Mouse (Mus musculus): ENCODE data around the gene Mettl14. TPM values are rescaled to one million over a fixed set of nuclear protein-coding genes. Genes with fewer than 3 reads are reported as not detected.
"Not testable (repeated sequence)": the region's sequence is repeated elsewhere in the genome, so short reads cannot be mapped to it uniquely, and the experiment has no call there.

The Mettl14 gene
- polyA plus RNA-seq, 1 experiment from 2014 or later = 29.1 TPM

DNA sequence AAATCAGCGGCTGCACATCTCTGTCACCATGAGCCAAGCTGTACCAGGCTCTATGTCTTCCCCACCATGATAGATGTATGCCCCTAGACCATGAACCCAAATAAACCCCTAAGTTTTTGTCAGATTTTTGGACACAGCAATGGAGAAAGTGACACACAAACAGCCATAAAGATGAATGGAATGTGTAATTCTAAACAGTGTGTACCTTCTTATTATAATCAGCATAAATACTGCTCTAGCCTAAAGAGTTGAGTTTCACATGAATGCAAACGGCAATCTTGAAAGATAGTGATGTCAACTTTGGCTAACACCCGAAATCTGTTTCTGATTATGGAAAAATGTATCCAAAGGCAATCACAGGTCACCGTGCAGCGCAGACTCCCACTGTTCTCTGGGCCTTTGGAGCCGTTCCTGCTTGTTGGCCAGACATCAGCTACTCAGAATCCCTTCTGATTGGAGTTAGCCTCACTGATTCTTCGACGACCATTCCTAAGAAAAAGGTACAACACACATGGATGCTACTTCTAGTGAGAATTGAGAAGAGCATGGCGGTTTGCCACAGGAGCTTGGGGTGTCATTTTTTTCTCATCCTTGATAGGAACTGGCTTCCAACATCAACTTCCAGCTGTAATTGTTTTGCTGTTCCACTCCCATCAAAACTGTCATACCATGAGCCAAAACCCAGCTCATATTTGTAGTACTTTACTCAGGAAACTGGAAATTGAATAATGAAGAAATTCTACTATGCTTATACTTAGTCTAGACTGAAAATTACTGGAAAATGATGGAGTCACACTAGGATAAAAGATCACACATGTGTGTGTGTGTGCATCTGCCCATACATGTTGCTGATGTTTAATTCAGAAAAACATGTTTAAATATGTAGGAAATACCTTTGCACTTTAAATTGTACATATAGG lies 11.9 kb upstream of the Mettl14 start:
- Histone ChIP-seq H3K9me3 (ENCODE audit: control insufficient read depth, low read length) (no peaks in the 10 kb centered on the region), H3K4me2 (ENCODE audit: low read length) (no peak overlapping the region), H3K36me3 (ENCODE audit: control insufficient read depth, insufficient read depth) (no peaks in the 10 kb centered on the region), H3K4me1 (replicated peaks; ENCODE audit: control insufficient read depth, insufficient read depth, low read length) (no peaks in the 10 kb centered on the region), H3K4me3 (replicated peaks; ENCODE audit: low read length) (no peak overlapping the region), H3K27ac (ENCODE audit: low read length) (no peak overlapping the region), H3K9ac (replicated peaks; ENCODE audit: low read depth, low read length) (no peak overlapping the region), H3K27me3 (replicated peaks; ENCODE audit: control insufficient read depth, insufficient read depth, low read length) (no peaks in the 10 kb centered on the region)
- ATAC-seq = no peak
- WGBS = 87% methylated on average over 9 of the region's 9 CpGs

DNA sequence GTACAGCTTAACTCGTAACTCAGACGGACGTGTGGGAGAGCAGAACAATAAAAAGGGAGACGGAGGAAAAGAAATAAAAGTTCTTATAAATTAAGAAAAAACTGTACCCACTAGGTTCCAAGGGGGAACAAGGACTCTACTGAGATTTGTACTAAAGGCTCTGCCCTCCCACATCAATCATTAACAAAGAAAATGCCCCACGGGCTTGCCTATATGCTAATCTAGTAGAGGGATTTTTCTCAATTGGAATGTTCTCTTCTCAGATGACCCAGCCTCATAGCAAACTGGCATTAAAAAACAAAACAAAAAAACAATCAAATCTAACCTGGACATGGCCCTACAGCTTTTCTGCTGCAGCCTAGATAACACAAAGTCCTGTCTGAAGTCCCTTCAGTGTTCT lies 9.7 kb upstream of the Mettl14 start:
- no peak overlapping the region for H3K4me2 ChIP-seq (ENCODE audit: low read length)
- H3K36me3 ChIP-seq (ENCODE audit: control insufficient read depth, insufficient read depth) = no peaks in the 10 kb centered on the region
- 66% methylated on average over 5 of the region's 5 CpGs for WGBS
- H3K9ac ChIP-seq (replicated peaks; ENCODE audit: low read depth, low read length) = no peak overlapping the region
- no peaks in the 10 kb centered on the region for H3K9me3 ChIP-seq (ENCODE audit: control insufficient read depth, low read length)
- no peak overlapping the region for H3K27ac ChIP-seq (ENCODE audit: low read length)
- H3K4me3 ChIP-seq (replicated peaks; ENCODE audit: low read length) = no peak overlapping the region
- no peaks in the 10 kb centered on the region for H3K4me1 ChIP-seq (replicated peaks; ENCODE audit: control insufficient read depth, insufficient read depth, low read length)
- no peak for ATAC-seq
- no peaks in the 10 kb centered on the region for H3K27me3 ChIP-seq (replicated peaks; ENCODE audit: control insufficient read depth, insufficient read depth, low read length)

DNA sequence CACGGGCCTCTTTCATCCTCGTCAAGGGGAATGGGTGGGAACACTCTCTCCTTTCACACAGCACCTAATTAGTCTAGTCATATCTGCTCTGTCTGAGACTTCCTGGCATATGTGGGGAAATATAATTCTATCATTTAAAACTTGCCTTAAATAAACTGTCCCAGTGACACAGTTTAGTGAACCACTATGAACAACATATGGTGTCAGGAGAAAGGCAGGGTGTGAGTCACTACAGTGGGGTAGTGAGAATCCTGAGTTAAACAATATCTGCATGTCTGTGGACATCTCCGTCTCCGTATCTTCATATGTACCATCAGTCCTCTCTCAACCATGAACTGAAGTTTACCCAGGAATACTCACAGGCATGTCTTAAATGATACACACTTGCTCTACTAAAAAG lies 5.3 kb upstream of the Mettl14 start:
- WGBS = 67% methylated on average over 4 of the region's 4 CpGs
- H3K36me3 ChIP-seq (ENCODE audit: control insufficient read depth, insufficient read depth) = no peaks in the 10 kb centered on the region
- no peak overlapping the region for H3K4me2 ChIP-seq (ENCODE audit: low read length)
- H3K9me3 ChIP-seq (ENCODE audit: control insufficient read depth, low read length) = no peaks in the 10 kb centered on the region
- no peak for ATAC-seq
- no peaks in the 10 kb centered on the region for H3K27me3 ChIP-seq (replicated peaks; ENCODE audit: control insufficient read depth, insufficient read depth, low read length)
- no peaks in the 10 kb centered on the region for H3K4me1 ChIP-seq (replicated peaks; ENCODE audit: control insufficient read depth, insufficient read depth, low read length)
- no peak overlapping the region for H3K9ac ChIP-seq (replicated peaks; ENCODE audit: low read depth, low read length)
- no peak overlapping the region for H3K27ac ChIP-seq (ENCODE audit: low read length)
- H3K4me3 ChIP-seq (replicated peaks; ENCODE audit: low read length) = no peak overlapping the region

DNA sequence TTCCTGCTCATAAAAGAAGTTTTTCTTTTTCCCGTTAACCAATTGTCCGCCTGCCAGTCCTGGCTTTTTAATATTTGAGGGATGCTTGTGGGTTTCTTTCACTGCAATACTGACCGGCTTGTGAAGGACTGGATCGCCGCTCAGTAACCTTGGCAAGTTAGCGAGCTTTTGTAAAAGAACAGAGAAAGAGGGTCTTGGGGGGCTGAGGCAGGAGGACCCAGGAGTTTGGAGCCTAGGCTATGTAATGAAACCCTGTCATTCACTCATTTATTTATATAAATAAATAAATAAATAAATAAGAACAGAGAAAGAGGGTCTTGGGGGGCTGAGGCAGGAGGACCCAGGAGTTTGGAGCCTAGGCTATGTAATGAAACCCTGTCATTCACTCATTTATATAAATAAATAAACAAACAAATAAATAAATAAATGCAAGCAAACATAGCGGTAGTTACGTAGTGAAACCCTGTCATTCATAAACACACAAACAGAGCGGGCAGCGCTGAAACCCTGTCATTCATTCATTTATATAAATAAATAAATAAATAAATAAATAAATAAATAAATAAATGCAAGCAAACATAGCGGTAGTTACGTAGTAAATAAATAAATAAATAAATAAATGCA lies 361 bp upstream of the Mettl14 start:
- peak; percentile 71 for ATAC-seq
- H3K27ac ChIP-seq (ENCODE audit: low read length) = peak overlapping the region; percentile 88
- not testable (repeated sequence) for H3K36me3 ChIP-seq (ENCODE audit: control insufficient read depth, insufficient read depth); H3K9me3 ChIP-seq (ENCODE audit: control insufficient read depth, low read length); H3K27me3 ChIP-seq (replicated peaks; ENCODE audit: control insufficient read depth, insufficient read depth, low read length)
- H3K9ac ChIP-seq (replicated peaks; ENCODE audit: low read depth, low read length) = peak overlapping the region; percentile 50
- 14% methylated on average over 12 of the region's 12 CpGs for WGBS
- H3K4me2 ChIP-seq (ENCODE audit: low read length) = peak overlapping the region; percentile 66
- peaks cover 19% of the 10 kb centered on the region for H3K4me1 ChIP-seq (replicated peaks; ENCODE audit: control insufficient read depth, insufficient read depth, low read length)
- H3K4me3 ChIP-seq (replicated peaks; ENCODE audit: low read length) = peak overlapping the region; percentile 59

DNA sequence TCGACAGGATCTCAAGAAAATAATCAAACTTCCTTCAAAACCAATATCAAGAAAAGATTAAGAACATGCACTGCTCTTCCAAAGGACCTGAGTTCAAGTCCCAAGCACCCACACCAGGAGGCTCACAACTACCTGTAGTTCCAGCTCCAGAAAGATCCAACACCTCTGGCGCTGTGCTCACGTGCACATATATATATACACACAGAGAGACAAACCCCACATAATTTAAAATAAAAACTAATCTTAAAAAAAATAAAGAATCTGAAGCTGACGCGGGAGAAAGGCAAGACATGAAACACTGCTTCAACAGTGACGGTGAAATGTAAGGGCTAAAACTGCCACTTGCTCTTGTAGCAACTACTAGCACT lies 806 bp downstream of the Mettl14 start:
- WGBS = 10% methylated on average over 6 of the region's 6 CpGs
- ATAC-seq = peak; percentile 0; the same call in 1 of the 2 replicates
- peaks cover under 1% of the 10 kb centered on the region for H3K36me3 ChIP-seq (ENCODE audit: control insufficient read depth, insufficient read depth)

DNA sequence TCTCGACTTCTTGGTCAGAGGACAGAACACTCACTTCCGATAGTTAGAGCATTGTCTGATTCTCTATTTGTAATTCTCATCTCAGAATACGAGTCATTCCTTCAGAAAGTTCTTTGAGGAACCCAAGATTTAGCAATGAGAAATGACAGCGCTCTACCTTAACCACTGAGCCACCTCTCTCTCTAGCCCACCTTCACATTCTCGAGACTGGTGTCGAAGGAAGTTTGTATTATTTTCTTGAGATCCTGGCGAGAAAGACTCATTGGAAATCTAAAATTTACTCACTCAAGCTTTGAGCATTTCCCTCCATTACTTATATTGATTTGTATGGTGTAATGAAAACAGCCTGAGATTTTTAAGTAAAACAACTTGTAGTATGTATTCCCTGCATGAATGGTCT lies 1.5 kb downstream of the Mettl14 start:
- H3K27ac ChIP-seq (ENCODE audit: low read length) = no peak overlapping the region
- ATAC-seq = no peak
- no peaks in the 10 kb centered on the region for H3K27me3 ChIP-seq (replicated peaks; ENCODE audit: control insufficient read depth, insufficient read depth, low read length)
- H3K36me3 ChIP-seq (ENCODE audit: control insufficient read depth, insufficient read depth) = peaks cover 3% of the 10 kb centered on the region
- WGBS = 88% methylated on average over 7 of the region's 7 CpGs
- H3K9me3 ChIP-seq (ENCODE audit: control insufficient read depth, low read length) = no peaks in the 10 kb centered on the region
- H3K4me1 ChIP-seq (replicated peaks; ENCODE audit: control insufficient read depth, insufficient read depth, low read length) = peaks cover 19% of the 10 kb centered on the region
- H3K4me3 ChIP-seq (replicated peaks; ENCODE audit: low read length) = no peak overlapping the region
- no peak overlapping the region for H3K9ac ChIP-seq (replicated peaks; ENCODE audit: low read depth, low read length)
- peak overlapping the region; percentile 68 for H3K4me2 ChIP-seq (ENCODE audit: low read length)

More for the DNA sequence above, 806 bp downstream of the Mettl14 start:
- Histone ChIP-seq H3K9me3 (ENCODE audit: control insufficient read depth, low read length) (no peaks in the 10 kb centered on the region), H3K4me1 (replicated peaks; ENCODE audit: control insufficient read depth, insufficient read depth, low read length) (peaks cover 19% of the 10 kb centered on the region), H3K27me3 (replicated peaks; ENCODE audit: control insufficient read depth, insufficient read depth, low read length) (no peaks in the 10 kb centered on the region), H3K4me3 (replicated peaks; ENCODE audit: low read length) (peak overlapping the region; percentile 59), H3K27ac (ENCODE audit: low read length) (peak overlapping the region; percentile 88), H3K9ac (replicated peaks; ENCODE audit: low read depth, low read length) (peak overlapping the region; percentile 55), H3K4me2 (ENCODE audit: low read length) (peak overlapping the region; percentile 68)

DNA sequence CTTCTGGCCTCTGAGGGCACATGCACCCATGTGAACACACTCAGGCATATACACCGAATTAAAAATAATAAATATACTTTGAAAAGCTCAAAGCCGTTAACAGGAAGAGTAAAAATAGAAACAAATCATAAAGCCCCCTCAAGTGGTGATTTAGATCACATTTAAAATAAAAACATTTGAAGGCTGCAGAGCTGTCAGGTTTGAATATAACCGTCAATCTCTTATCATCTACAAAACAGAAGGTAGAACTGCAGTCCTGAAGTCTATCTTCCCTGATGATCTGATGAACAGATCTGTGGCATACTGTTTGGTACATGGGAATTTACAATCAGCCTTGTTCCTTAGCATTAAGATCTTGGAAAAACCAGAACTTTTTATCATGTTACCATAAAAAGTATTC lies 9.3 kb downstream of the Mettl14 start:
- H3K4me3 ChIP-seq (replicated peaks; ENCODE audit: low read length) = no peak overlapping the region
- no peak for ATAC-seq
- H3K9ac ChIP-seq (replicated peaks; ENCODE audit: low read depth, low read length) = no peak overlapping the region
- peaks cover 6% of the 10 kb centered on the region for H3K36me3 ChIP-seq (ENCODE audit: control insufficient read depth, insufficient read depth)
- H3K4me2 ChIP-seq (ENCODE audit: low read length) = no peak overlapping the region
- no peak overlapping the region for H3K27ac ChIP-seq (ENCODE audit: low read length)
- H3K27me3 ChIP-seq (replicated peaks; ENCODE audit: control insufficient read depth, insufficient read depth, low read length) = no peaks in the 10 kb centered on the region
- H3K9me3 ChIP-seq (ENCODE audit: control insufficient read depth, low read length) = no peaks in the 10 kb centered on the region
- H3K4me1 ChIP-seq (replicated peaks; ENCODE audit: control insufficient read depth, insufficient read depth, low read length) = no peaks in the 10 kb centered on the region
- 94% methylated on average over 3 of the region's 3 CpGs for WGBS

DNA sequence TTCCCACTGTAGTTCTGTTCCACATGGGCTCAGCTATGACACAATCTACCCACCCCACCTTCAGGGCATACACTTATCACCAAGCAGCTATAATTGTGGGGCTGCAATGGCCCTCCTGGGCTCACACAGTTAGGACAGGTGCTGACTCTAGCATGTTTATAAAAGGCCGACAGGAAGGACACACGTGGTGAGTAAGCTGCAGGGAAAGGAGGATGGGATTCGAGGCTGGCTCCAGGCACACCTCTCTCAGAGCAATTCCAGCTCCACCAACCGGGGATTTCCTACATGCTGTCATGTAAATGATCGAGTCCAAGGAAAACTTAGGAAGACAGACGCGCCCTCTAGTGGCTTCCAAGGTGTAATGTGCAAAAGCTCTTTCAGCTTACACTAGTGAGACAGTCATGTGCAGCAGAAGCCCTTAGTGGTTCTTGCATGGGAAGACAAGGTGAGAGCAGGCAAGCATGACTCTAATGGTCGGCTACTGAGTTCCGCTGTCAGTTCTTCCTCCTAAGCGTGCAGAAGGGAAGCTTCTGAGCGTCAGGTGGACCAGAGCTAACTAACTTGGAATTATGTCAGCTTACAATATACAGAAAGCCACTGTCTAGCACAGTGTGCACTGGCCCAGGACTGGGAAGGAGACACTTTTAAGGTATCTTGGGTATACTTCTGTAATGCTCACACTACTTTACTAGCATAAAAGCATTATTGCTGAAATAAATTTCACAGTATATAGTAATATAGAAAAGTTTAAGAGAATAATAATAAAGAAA lies 14.0 kb downstream of the Mettl14 start:
- Histone ChIP-seq H3K4me3 (replicated peaks; ENCODE audit: low read length) (no peak overlapping the region), H3K27ac (ENCODE audit: low read length) (no peak overlapping the region), H3K27me3 (replicated peaks; ENCODE audit: control insufficient read depth, insufficient read depth, low read length) (no peaks in the 10 kb centered on the region), H3K9ac (replicated peaks; ENCODE audit: low read depth, low read length) (no peak overlapping the region), H3K9me3 (ENCODE audit: control insufficient read depth, low read length) (no peaks in the 10 kb centered on the region), H3K4me1 (replicated peaks; ENCODE audit: control insufficient read depth, insufficient read depth, low read length) (no peaks in the 10 kb centered on the region), H3K4me2 (ENCODE audit: low read length) (no peak overlapping the region), H3K36me3 (ENCODE audit: control insufficient read depth, insufficient read depth) (peaks cover 24% of the 10 kb centered on the region)
- peak; percentile 85 for ATAC-seq
- WGBS = 36% methylated on average over 11 of the region's 11 CpGs

DNA sequence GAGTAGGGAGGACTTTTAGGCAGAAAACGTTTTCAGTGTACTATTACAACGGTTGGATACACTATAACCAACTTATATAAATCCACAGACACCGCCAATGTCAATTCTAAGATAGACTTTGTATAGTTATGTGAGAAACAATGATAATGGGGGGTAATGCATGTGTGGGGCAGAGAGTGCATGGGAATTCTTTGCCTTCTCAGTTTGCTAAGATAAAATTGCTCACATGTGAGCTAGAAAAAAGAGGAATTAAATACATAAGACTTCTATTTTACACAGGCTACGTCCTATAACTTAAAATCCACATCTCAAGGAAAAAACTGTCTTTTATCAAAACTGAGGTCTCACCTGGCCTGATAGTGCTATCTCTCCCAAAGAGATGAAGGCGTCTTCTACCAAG lies 15.0 kb downstream of the Mettl14 start:
- H3K4me1 ChIP-seq (replicated peaks; ENCODE audit: control insufficient read depth, insufficient read depth, low read length) = no peaks in the 10 kb centered on the region
- 93% methylated on average over 5 of the region's 5 CpGs for WGBS
- ATAC-seq = no peak

More for the DNA sequence above, 15.0 kb downstream of the Mettl14 start:
- no peaks in the 10 kb centered on the region for H3K27me3 ChIP-seq (replicated peaks; ENCODE audit: control insufficient read depth, insufficient read depth, low read length)
- no peak overlapping the region for H3K4me3 ChIP-seq (replicated peaks; ENCODE audit: low read length)
- no peak overlapping the region for H3K4me2 ChIP-seq (ENCODE audit: low read length)
- H3K9ac ChIP-seq (replicated peaks; ENCODE audit: low read depth, low read length) = no peak overlapping the region
- H3K36me3 ChIP-seq (ENCODE audit: control insufficient read depth, insufficient read depth) = peaks cover 24% of the 10 kb centered on the region
- H3K9me3 ChIP-seq (ENCODE audit: control insufficient read depth, low read length) = no peaks in the 10 kb centered on the region
- H3K27ac ChIP-seq (ENCODE audit: low read length) = no peak overlapping the region

Data from forebrain, embryonic 16.5 days (tissue).